Mouse (Mus musculus) megakaryocyte, adult 5-6 weeks (primary cell): ENCODE measurements at regions not wholly inside any gene's neighbourhood (a gene's known extent, or its start where the extent isn't known, plus 50 kb on each side); places are given as distances from the start of the nearest gene placed in this dataset.

Experiments
- ATAC-seq: 2 replicates; pipeline ENCODE4 v1.8.0; 2016; ENCODE audit warnings: mild to moderate bottlenecking, inconsistent platforms; ENCODE audit not compliant: poor library complexity, severe bottlenecking

GRCm38 (mm10) chr11:111442257-111442656 is 376.3 kb downstream of the Kcnj2 start:
- ATAC-seq = peak; percentile 48

GRCm38 (mm10) chr11:111443381-111443780 is 377.4 kb downstream of the Kcnj2 start:
- peak; percentile 21; the same call in 1 of the 2 replicates for ATAC-seq

- peak; percentile 67 for ATAC-seq
Observed at GRCm38 (mm10) chr11:111444791-111445190, 378.8 kb downstream of the Kcnj2 start.

GRCm38 (mm10) chr11:111445764-111446163 is 379.8 kb downstream of the Kcnj2 start:
- ATAC-seq = peak; percentile 70

GRCm38 (mm10) chr11:111450811-111451494 is 385.0 kb downstream of the Kcnj2 start:
- ATAC-seq = no peak

GRCm38 (mm10) chr11:111460046-111460445 is 394.1 kb downstream of the Kcnj2 start:
- ATAC-seq = no peak

GRCm38 (mm10) chr11:111484981-111485380 is 419.0 kb downstream of the Kcnj2 start:
- ATAC-seq = no peak

GRCm38 (mm10) chr11:111512471-111512870 is 446.5 kb downstream of the Kcnj2 start:
- no peak for ATAC-seq

GRCm38 (mm10) chr11:111522716-111523115 is 456.8 kb downstream of the Kcnj2 start:
- no peak for ATAC-seq

GRCm38 (mm10) chr11:111523465-111523864 is 457.5 kb downstream of the Kcnj2 start:
- peak; percentile 89 for ATAC-seq

GRCm38 (mm10) chr11:111526010-111526742 is 460.2 kb downstream of the Kcnj2 start:
- ATAC-seq = peak; percentile 28; the same call in 1 of the 2 replicates

GRCm38 (mm10) chr11:111529591-111529990 is 463.6 kb downstream of the Kcnj2 start:
- no peak for ATAC-seq

- no peak for ATAC-seq
Observed at GRCm38 (mm10) chr11:111530912-111531311, 464.9 kb downstream of the Kcnj2 start.

GRCm38 (mm10) chr11:111532457-111532856 is 466.5 kb downstream of the Kcnj2 start:
- peak; percentile 36; the same call in 1 of the 2 replicates for ATAC-seq

GRCm38 (mm10) chr11:111536040-111536836 is 470.3 kb downstream of the Kcnj2 start:
- ATAC-seq = peak; percentile 64

- peak; percentile 78 for ATAC-seq
Observed at GRCm38 (mm10) chr11:111537654-111538053, 471.7 kb downstream of the Kcnj2 start.

- ATAC-seq = no peak
Observed at GRCm38 (mm10) chr11:111539960-111540359, 474.0 kb downstream of the Kcnj2 start.

GRCm38 (mm10) chr11:111545291-111545690 is 479.3 kb downstream of the Kcnj2 start:
- no peak for ATAC-seq

- no peak for ATAC-seq
Observed at GRCm38 (mm10) chr11:111555131-111555530, 489.2 kb downstream of the Kcnj2 start.

- no peak for ATAC-seq
Observed at GRCm38 (mm10) chr11:111555615-111556014, 489.7 kb downstream of the Kcnj2 start.
